Mouse (Mus musculus): ENCODE results near the gene Slc13a3. TPM values are rescaled to one million over a fixed set of nuclear protein-coding genes. Genes with fewer than 3 reads are reported as not detected.
A peak's percentile ranks its signal among the peaks of the same experiment; 100 is the strongest.

Gene Slc13a3
- polyA plus RNA-seq, 1 experiment, result 0.62 TPM

DNA sequence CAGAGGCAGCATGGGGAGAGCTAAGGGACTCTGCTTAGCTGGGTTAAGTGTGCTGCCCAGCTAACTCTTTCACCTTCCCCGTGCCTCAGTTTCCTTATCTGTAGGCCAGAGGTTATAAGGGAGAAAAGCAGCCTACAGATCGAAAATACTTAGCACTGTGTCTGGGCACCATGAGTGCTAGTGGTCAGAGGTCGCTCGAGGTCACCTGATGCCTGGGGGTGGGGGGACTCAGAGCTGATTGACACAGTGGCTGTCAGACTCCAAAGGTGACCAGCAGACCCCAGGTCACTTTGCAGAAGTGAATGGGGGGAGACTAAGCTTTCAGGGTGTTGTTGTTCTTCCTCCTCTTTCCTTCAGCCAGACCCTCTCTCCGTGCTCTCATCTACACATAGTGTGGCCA, 58.7 kb downstream of the Slc13a3 start:
- no peak for DNase-seq (ENCODE audit: low spot score)

DNA sequence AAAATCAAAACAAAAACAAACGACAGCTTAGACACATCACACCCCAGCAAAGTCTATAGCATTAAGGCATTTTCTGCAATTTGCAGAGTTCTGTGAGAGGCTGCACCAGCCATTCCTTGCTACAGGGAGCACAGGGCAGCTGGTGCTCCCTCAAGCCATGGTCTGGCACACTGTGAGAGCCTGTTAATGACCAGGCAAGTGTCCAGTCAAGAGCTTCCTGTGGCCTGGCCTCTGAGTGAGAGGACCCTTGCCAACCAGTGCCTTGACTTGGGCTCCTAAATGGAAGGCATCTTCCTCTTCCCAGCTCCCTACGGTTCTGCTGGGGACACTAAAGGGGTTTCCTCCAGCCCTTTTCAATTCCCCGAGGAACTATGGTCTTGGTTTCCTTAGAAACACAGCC, 59.1 kb downstream of the Slc13a3 start:
- DNase-seq (ENCODE audit: low spot score), result no peak

DNA sequence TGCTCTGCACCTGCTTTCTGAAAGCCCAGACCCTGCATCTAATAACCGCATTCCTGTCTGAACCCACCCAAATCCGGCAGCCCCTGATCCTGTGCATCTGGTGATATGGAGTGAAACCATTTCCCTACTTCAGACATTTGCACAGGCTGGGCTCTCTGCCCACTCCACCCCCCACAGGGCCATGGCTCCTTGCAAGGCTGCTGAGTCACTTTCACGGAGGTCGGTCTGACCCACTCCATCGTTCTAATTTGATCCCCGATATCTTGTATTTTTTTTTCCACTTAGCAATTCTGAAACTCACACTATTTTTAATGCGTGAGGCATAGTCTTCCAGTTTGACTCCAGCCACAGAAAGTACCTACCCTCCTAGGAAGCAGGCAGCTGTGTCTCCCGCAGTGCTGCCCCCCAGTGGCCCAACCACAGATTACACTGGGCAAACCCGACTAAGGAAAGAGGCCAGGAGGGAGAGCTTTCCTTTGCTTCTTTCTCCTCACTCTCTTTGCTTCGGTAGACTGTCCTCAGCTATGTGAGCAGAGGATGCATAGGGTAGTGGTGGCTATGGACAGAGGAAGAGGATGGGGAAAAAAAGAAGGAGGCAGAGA, 65.2 kb downstream of the Slc13a3 start:
- peak; percentile 51 for DNase-seq (ENCODE audit: low spot score)

DNA sequence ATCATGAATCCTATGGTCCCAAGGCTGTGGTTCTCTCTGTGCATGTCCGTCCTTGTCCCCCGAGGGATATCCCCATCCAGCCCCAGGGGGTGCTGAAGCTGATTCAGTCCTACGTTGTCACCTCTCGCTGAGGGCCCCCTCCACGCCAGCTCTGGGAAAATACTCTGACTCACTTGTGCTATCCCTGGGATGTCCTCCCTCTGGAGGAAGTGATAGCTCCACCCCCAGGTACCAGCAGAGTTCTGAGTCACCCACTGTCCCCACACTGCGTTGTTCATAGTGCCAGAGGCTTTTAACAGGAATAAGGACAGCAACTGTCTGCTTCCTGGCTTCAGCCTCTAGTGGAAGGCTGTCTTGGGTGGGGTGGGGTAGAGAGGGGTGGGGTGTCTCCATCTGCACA, 67.7 kb downstream of the Slc13a3 start:
- no peak for DNase-seq (ENCODE audit: low spot score)

DNA sequence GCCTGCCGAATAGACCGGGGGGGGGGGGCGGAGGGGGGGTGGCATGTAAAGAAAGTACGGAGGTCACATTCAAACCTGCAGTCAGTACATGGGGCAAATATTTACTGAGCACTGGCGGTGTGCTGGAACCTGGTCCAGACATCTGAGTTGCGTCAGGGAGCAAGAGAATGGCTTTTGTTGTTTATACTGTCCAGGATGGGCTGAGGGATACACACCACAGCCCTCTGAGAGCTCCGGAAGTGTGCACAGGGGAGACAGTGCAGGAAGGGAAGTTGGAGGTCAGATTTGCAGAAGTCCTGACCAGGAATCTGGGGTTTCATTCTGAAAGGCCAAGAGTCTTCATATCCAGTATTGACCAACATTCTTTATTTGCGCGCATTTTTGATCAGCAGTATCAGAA, 68.1 kb downstream of the Slc13a3 start:
- no peak for DNase-seq (ENCODE audit: low spot score)

DNA sequence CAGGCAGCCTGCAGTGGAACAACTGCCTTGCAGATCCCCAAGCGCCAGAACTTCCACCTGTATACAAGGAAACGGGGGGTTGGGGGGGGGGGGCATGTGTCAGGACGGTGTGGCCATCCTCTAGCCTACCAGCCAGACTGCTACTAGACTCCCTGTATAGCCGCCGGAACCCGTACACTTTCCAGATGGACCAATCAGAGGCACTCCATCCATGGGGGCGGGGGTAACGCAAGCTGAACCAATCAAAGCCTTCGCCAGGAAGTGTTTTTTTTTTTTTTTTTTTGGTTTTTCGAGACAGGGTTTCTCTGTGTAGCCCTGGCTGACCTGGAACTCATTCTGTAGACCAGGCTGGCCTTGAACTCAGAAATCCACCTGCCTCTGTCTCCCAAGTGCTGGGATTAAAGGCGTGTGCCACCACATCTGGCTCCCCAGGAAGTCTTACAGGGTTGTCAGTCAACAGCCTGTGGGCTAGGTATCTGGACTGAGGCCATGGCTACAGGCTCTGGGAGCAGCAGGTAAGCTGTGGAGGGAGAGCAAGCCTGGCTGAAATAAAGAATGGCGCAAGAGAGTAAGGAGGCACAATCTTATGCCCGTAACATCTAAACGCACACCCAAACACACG, 74.8 kb downstream of the Slc13a3 start:
- DNase-seq (ENCODE audit: low spot score), result no peak

DNA sequence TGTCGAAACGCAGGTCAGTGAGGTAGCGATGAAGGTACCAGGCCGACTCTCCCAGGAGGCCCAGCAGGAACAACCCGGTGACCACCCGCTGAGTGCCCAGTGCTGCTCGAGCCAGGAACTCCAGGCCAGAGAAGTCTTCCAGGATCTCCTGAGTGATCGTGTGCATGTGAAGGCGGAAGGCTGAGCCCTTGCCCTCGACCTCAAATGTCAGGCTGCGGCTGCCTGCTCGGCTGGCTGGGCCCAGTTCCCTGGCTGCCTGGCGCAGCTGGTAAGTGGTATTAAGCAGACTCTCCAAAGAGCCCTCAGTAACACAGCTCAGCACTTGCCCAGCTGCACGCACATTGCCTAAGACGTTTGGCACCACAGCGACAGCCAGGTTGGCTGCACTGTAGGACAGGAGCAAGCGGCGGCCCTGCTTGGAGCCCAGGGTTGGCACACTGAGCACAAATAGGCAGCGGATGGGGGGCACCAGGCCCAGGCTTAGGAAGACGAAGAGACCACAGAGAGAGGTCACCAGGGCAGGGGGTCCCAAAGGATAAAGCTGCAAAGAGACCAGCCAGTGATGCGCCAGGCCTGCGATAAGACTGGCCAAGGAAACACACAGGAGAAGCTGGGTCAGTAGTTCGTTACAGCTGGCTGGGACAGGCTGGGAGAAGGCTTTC, 75.4 kb downstream of the Slc13a3 start:
- DNase-seq (ENCODE audit: low spot score), result no peak

DNA sequence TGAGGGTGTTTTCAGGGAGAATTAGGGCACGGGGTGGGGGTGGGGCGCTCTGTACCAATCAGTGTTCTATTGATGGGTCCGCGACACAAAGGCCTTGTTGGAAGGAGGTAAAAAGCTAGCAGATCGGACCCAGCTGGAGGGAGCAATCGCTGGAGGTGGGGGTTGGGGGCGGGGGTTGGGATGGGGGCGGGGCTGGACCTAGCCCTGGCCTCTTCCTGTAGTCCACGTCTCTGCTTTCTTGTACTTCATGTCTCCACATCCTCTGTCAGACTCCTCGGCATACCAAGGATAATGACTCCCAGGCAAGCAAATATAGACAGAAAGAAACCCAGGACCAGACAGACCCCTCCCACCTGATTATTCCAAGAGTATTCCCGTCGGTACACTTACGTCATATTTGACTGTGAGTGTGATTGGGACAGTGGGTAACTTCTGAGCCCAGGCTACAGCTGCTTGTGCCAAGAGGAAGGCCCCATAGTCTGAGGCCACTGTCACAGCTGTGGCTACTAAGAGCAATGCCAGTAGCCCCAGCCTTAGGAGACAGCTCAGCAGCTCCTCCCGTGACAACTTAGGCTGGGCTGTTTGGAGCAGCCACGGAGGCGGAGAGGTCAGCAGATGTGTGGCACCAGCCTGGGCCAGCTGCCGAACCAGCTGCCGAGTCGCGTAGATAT, 76.1 kb downstream of the Slc13a3 start:
- no peak for DNase-seq (ENCODE audit: low spot score)

DNA sequence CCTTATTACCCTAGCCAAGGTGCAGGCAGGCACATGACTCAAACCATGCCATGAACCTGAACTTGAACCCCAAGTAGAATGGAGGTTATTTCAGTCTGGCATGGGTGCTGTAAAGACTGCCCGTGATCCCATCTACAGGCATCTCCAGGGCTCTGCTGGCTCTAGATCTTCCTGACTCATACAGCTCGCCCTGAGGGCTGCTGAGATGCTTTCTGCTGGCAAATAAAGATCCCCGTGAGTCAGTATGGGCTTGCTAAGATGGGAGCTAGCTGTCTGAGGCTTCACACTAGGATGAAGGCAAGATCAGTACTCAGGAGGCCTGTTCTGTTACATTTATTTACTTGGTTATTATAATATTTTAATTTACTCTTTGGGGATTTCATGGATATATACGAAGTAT, 80.9 kb downstream of the Slc13a3 start:
- DNase-seq (ENCODE audit: low spot score), result no peak

DNA sequence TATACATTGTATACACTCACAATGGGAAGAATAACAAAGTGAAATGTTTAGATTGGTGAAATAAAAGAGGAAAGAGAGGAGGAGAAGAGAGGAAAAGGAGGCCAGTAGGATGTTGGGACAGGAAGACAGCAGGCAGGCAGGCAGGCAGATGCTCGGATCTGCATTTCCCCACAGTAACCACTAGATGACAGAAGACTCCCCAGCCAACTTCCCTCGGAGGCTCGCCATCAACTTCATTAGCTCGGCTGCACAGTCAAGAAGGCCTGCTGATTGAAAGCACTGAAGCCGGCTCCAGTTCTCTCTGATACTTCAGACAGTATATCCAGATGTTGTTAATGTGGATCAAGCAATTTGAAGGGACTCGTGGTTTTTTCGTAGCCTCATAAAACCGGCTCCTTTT, 81.5 kb downstream of the Slc13a3 start:
- no peak for DNase-seq (ENCODE audit: low spot score)

DNA sequence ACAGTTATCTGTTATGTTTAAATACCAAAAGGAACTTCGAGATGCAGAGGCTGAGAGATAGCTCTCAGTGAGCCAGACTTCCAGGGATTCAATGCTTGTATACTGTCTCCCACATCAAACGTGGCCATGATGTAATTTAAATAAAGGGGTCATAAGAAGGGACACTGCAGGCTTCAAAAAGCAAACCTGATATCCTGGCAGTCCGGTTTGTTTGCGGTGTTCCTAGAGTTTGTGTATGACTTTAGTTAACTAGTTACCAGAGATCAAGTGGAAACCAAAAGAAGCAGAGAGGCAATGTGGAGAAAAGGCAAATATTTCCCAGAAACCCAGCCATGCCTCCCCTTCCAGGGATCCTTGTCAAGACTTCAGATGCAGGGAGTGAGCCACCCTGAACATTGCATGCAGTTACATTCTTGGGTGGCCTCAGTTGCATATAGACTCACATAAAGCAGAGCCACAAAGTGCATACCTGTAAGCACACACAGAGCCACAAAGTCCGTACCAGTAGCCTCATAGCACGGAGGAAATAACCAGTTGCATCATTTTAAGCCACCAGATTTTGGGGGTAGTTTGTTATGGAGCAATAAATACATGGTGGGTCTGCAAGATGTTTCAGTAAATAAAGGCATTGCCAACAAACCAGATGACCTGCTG, 83.6 kb downstream of the Slc13a3 start:
- DNase-seq (ENCODE audit: low spot score), result no peak

DNA sequence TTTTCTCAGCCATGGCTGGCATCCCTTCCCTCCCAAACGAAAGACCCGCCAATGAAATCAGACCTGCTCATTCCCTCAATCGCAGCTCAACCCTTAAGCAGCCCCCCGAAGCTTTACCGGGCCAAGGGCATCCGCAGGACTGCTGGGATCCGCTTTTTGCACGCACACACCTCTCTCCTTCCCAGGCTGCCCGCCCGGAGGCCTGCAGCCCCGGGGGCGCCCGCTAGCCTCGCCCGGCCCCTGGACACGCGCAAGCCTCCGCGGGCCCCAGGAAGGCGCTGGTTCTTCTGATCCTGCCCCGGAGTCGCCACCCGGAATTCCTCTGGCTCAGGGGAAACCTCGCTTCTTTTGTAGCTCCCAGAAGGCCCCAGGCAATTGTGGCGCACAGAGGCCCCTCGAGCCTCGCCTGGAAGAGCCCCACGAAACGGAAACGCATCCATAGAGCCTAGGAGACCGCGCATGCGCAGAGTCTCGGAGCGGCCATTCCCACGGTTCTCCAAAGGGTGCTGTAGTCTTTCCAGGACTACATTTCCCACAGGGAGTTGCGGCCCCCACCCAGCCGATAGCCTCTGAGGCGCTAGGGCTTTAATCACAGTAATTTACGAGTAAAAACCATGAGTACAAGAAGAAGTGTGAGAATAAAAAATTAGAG, 85.1 kb downstream of the Slc13a3 start, which contains the start of gene Zfp334:
TSS of gene Zfp334 (minus strand) at position 416 of the 652 bp plus-strand sequence.
- peak; percentile 82 for DNase-seq (ENCODE audit: low spot score)

DNA sequence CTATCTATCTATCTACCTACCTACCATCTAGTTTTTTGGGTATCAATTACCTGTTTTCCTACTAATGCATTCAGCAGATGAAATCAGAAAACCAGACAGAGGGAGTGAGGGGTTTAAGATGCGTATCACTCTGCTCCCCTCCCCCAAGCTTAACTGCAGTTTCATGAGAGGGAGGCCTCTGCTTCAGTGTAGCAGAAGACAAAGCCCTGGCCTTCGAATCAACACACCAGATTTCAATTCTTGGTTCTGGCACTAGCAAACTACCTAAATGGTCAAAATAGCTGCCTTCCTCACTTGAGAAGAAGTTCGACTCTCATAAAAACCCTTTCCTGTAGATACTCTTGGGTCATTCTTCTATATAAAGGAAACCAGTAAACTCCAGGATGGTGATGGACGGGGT, 85.7 kb downstream of the Slc13a3 start:
- DNase-seq (ENCODE audit: low spot score), result no peak

DNA sequence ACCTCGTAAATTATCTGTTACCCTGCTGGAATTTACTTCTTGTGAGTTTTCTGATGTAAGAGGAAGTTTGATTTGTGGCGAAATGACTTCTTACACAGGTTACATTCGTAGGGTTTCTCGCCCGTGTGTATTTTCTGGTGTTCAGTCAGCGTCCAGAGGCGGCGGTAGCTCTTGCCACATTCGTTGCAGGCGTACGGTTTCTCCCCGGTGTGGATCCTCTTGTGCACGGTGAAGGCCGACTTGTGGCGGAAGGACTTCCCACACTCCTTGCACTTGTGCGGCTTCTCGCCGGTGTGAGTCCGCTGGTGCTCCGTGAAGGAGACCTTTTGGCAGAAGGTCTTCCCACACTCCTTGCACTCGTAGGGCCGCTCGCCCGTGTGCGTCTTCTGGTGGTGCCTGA, 93.0 kb downstream of the Slc13a3 start:
- no peak for DNase-seq (ENCODE audit: low spot score)

DNA sequence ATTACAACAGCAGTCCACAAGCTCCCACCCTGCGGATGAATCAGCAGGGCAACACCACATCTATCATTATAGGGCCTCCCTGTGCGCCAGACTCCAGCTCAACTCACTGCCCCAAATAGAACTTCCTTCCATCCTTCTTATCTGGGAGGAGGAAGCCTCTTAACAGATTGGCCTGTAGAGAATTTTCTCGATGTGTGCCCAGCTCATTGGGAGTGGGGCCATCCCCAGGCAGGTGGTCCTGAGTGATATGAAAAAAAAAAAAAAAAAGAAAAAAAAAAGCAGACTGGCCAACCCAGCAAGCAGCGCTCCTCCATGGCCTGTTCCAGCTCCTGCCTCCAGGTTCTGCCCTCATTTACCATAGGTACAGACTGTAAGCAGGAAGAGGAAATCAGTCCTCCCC, 97.0 kb downstream of the Slc13a3 start:
- no peak for DNase-seq (ENCODE audit: low spot score)

DNA sequence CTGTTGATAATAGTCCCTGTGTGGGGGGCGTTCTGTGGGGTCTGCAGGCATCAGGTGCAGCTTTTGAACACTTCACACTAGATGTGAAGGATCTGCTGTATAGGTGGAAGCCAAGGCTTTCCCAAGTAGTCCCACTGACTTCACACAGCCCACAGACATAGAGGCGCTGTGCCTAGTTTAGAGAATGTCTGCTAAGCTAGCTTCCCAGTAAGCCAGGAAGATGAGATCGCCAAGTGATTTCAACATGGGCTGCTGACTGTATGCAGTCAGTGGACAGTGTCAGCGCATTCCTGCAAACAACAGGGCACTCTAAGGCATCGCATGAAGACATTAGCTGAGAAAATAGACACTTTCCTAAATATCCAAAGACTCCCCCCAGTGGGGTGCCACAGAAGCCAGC, 97.6 kb downstream of the Slc13a3 start:
- no peak for DNase-seq (ENCODE audit: low spot score)

DNA sequence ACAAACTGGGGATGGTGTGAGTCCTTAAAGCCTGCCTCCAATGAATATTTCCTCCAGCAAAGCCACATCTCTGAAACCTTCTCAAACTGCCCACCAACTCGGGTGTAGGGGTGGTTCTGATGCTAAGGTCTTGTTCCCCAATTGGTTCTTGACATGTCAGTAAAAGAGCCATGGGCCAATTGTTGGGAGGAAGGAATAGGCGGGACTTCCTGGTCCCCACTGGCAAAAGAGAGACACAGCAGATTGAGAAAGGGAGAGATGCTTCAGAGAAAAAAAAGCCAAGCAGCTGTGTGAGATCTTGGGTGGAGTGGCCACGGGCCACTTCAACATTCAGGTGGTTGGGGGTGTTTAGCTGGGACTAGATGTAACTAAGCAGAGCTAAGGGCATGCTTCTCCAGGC, 102.0 kb downstream of the Slc13a3 start:
- DNase-seq (ENCODE audit: low spot score), result no peak

DNA sequence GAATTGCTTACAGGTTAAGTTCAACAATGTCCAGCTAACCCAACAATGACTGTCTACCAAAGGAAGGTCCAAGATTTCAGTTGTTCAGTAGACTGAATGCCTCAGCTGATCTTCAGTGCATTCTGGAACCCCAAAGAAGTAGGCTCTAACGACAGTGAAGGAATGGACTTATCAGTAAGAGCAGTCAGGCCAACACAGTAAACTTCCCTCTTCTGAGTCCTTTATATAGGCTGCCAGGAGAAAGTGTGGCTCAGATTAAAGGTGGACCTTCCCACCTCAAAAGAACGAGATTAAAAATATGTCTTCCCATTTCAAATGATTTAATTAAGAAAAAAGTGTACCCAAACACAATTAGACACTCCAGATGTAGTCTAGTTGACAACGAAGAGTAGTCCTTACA, 102.7 kb downstream of the Slc13a3 start:
- DNase-seq (ENCODE audit: low spot score), result no peak

DNA sequence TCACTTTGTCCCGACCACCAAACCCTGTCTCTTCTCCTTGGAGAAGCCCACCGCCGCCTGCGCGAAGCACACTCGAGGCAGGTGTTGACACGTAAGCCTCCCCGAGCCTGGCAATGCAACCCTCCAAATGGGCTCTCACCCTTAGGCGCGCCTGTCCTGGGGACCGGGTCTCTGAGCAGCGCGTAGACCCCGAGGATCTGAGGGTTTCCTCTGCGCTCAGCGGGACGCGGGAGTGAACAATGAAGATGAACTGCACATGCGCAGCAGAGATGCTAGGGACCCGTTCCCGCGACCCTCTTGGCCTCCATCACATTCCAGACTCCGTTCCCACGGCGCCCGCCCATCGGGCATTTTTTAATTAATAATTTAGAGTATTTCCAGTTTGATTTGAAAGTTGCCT, 104.5 kb downstream of the Slc13a3 start, which contains the start of gene Zfp663:
TSS of gene Zfp663 (minus strand) at position 234 of the 400 bp plus-strand sequence.
- DNase-seq (ENCODE audit: low spot score), result no peak

DNA sequence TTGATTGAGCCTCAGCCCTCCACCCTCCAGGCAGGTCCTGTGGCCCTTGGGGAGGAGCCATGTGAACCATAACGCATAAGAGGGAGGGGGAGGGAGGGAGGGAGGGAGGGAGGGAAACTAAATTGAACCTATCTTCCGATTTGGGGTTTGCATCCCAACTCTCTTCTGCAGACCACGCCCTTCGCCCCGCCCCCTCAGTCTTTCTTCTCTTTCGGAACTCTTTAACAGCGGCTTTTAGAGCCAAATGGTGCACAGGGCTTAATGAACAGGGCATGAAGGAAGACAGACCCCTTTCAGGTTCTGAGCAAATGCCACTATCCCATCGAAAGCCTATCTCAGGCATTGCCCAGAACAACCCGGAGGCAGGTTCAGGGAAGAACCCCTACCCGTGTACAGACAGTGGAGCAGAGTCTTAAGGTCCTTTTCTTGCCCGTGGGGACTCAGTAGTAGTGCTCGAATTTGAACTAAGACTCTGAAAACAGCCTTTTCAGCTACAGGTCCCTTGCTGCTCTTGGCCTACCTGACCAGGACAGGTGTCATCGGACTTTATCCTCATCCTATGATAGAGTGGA, 105.1 kb downstream of the Slc13a3 start:
- no peak for DNase-seq (ENCODE audit: low spot score)

DNA sequence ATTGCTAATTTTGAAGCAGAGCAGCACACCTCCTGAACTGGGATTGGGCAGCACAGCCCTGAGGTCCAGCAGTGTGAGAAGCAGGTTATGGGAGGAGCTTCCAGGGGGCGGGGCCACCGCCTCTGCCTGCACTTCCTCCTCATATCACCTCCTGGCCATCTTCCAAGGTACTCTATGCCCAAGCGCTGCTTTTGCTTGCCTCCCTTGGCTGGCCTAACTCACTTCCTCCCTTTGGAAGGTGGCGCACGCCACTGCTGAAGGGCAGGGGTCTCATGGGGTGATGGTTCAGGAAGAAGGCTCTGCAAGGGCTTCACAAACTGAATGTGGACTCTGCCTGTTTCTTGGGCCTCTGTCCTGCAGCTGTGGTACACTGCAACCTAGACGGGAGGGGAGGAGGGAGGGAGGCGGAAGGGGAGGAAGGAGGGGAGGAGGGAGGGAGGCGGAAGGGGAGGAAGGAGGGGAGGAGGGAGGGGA, 105.9 kb downstream of the Slc13a3 start:
- DNase-seq (ENCODE audit: low spot score), result no peak

Data from urinary bladder, adult 2 months (tissue).